ENCODE assay signal across 21 mouse cellular contexts in the genomic region with DNA sequence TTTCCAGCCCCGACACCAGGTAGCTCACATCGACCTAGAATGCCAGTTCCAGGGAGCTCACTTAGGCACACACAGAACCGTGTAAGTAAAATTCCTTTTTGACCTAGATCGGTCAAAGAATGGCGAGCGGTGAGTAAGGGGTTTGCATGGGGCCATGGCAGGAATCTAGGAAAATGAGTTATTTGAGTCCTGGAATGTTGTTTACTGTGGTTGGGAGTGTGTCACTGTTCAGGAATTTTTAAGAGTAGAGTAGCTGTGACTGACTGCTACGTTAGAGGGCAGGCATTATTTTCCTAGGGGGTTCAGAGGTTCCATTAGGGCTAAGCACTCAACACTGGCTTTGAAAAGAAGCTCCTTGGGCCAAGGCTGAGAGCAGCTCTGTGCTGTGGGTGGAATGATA. TPM values are rescaled to one million over a fixed set of nuclear protein-coding genes. Genes with fewer than 3 reads are reported as not detected.
A peak's percentile ranks its signal among the peaks of the same experiment; 100 is the strongest.
DNase-seq lines count a peak whose midpoint lies in the region; ATAC-seq and TF ChIP-seq lines count a peak whose summit lies in the region.
"Had no signal": no experiment of that assay in that cellular context is flagged by ENCODE, and none has a peak within 500 bp of the region (broad histone marks: within the 10 kb centered on the region; RNA-seq: fewer than 3 reads in every experiment).

No protein-coding gene starts in this region.

- H3K79me2 ChIP-seq in C2C12 (ENCODE audit: control insufficient read depth, insufficient read depth), result no peaks in the 10 kb centered on the region

- TF ChIP-seq CTCF in C2C12 (IDR thresholded peaks at IDR 0.05; ENCODE audit: control insufficient read depth, insufficient read depth, insufficient read length) (no peak), Patski (IDR thresholded peaks at IDR 0.05) (no peak)

- DNase-seq in limb, embryonic 10.5 days (ENCODE audit: low spot score), result no peak
- DNase-seq in Patski (ENCODE audit: low read depth, low spot score), result peak; percentile 93
- DNase-seq in layer of hippocampus, postnatal 10 days (ENCODE audit: low spot score in 2 of 2), result no peak
- no peak for DNase-seq in adrenal gland, postnatal 14 days
- DNase-seq: cerebellum, adult 9-11 months; kidney, adult 11 months; kidney, postnatal 14 days; left cerebral cortex, postnatal 4 days; thymus, postnatal 14 days had no signal

- WGBS in limb, embryonic 12.5 days, result 64% methylated on average over 7 of the region's 7 CpGs
- 78% methylated on average over 7 of the region's 7 CpGs for WGBS in limb, embryonic 10.5 days
- 41% methylated on average over 7 of the region's 7 CpGs for WGBS in limb, embryonic 15.5 days

- H3K9ac ChIP-seq in limb, embryonic 12.5 days (replicated peaks), result no peak overlapping the region
- no peak overlapping the region for H3K9ac ChIP-seq in limb, embryonic 15.5 days
- H3K9ac ChIP-seq: embryonic facial prominence, embryonic 12.5 days; liver, embryonic 15.5 days; midbrain, embryonic 13.5 days had no signal

- H3K4me2 ChIP-seq in limb, embryonic 12.5 days, result no peak overlapping the region
- H3K4me2 ChIP-seq in limb, embryonic 15.5 days, result no peak overlapping the region
- H3K4me2 ChIP-seq: embryonic facial prominence, embryonic 12.5 days; heart, embryonic 11.5 days; liver, embryonic 15.5 days; midbrain, embryonic 13.5 days had no signal

- H3K36me3 ChIP-seq in limb, embryonic 12.5 days, result no peaks in the 10 kb centered on the region
- H3K36me3 ChIP-seq in limb, embryonic 10.5 days, result no peaks in the 10 kb centered on the region
- H3K36me3 ChIP-seq in C2C12 (ENCODE audit: control insufficient read depth, insufficient read depth), result no peaks in the 10 kb centered on the region
- H3K36me3 ChIP-seq in limb, embryonic 15.5 days, result no peaks in the 10 kb centered on the region
- H3K36me3 ChIP-seq: embryonic facial prominence, embryonic 12.5 days; forebrain, embryonic 10.5 days; G1E; liver, embryonic 15.5 days; midbrain, embryonic 13.5 days had no signal

- no peaks in the 10 kb centered on the region for H3K27me3 ChIP-seq in limb, embryonic 12.5 days
- H3K27me3 ChIP-seq in limb, embryonic 10.5 days (ENCODE audit: low read depth, poor library complexity, severe bottlenecking), result no peaks in the 10 kb centered on the region
- H3K27me3 ChIP-seq in C2C12 (ENCODE audit: control insufficient read depth, insufficient read depth, insufficient read length) (no peaks in the 10 kb centered on the region), Patski (no peaks in the 10 kb centered on the region)
- no peaks in the 10 kb centered on the region for H3K27me3 ChIP-seq in limb, embryonic 15.5 days
- H3K27me3 ChIP-seq: embryonic facial prominence, embryonic 12.5 days; liver, embryonic 15.5 days; midbrain, embryonic 13.5 days had no signal

- in situ Hi-C loops in Patski (cut with MboI; ENCODE audit: low pct_unique_long_range_greater_than_20kb), result loop anchor here (5.0 to 10.0 kb wide), 3 partner anchors 68 to 295 kb away; a partner anchor contains a TSS

- H3K4me1 ChIP-seq in limb, embryonic 12.5 days (replicated peaks), result peaks cover 4% of the 10 kb centered on the region; the same call in 1 of the 2 replicates
- H3K4me1 ChIP-seq in limb, embryonic 10.5 days, result 0 out of 2 replicates have a peak, but pooled peaks cover 4% of the 10 kb centered on the region
- peaks cover 7% of the 10 kb centered on the region; the same call in 1 of the 2 replicates for H3K4me1 ChIP-seq in limb, embryonic 15.5 days
- H3K4me1 ChIP-seq: embryonic facial prominence, embryonic 12.5 days; midbrain, embryonic 13.5 days had no signal

- CTCF ChIA-PET in Patski (lab: Charles Lee), result interaction anchor here (0.9 to 3.3 kb wide), 12 partner anchors 10 to 85 kb away, joined by 3 to 20 read pairs (median 4); no protein-coding TSS in a partner anchor

- 0 out of 2 replicates have a peak, but pooled peaks have one; percentile 41 for ATAC-seq in limb, embryonic 12.5 days (ENCODE audit: insufficient number of reproducible peaks, insufficient read depth, low FRiP score, low TSS enrichment, low read depth)
- ATAC-seq in Patski, result peak; percentile 88
- ATAC-seq in limb, embryonic 15.5 days (ENCODE audit: insufficient number of reproducible peaks, low FRiP score, low TSS enrichment, low read depth), result no peak
- ATAC-seq: midbrain, embryonic 13.5 days had no signal

- H3K4me3 ChIP-seq in limb, embryonic 12.5 days (replicated peaks), result no peak overlapping the region
- no peak overlapping the region for H3K4me3 ChIP-seq in limb, embryonic 10.5 days
- H3K4me3 ChIP-seq in C2C12 (ENCODE audit: insufficient read depth, poor library complexity, severe bottlenecking), result no peak overlapping the region
- no peak overlapping the region for H3K4me3 ChIP-seq in limb, embryonic 15.5 days
- H3K4me3 ChIP-seq: embryonic facial prominence, embryonic 12.5 days; forebrain, embryonic 10.5 days; liver, embryonic 15.5 days; midbrain, embryonic 13.5 days had no signal

- POLR2A ChIA-PET in Patski (lab: Charles Lee), result interaction anchor here (0.6 to 2.3 kb wide), 9 partner anchors 14 to 113 kb away, joined by 3 to 7 read pairs (median 3); a partner anchor contains a TSS

- H3ac ChIP-seq in C2C12 (ENCODE audit: control insufficient read depth, insufficient read length, low read depth), result no peak overlapping the region

- peak overlapping the region; percentile 62 for H3K27ac ChIP-seq in limb, embryonic 12.5 days
- H3K27ac ChIP-seq in limb, embryonic 10.5 days, result no peak overlapping the region
- H3K27ac ChIP-seq in limb, embryonic 15.5 days, result 0 out of 2 replicates have a peak overlapping the region, but pooled peaks have one; percentile 22
- H3K27ac ChIP-seq: embryonic facial prominence, embryonic 12.5 days; forebrain, embryonic 10.5 days; liver, embryonic 15.5 days; midbrain, embryonic 13.5 days had no signal

- no peaks in the 10 kb centered on the region for H3K79me3 ChIP-seq in C2C12 (ENCODE audit: low read depth)

- H3K9me3 ChIP-seq in limb, embryonic 12.5 days, result no peaks in the 10 kb centered on the region
- H3K9me3 ChIP-seq in limb, embryonic 10.5 days (replicated peaks), result no peaks in the 10 kb centered on the region
- H3K9me3 ChIP-seq in limb, embryonic 15.5 days, result no peaks in the 10 kb centered on the region
- H3K9me3 ChIP-seq: embryonic facial prominence, embryonic 12.5 days; forebrain, embryonic 10.5 days; G1E; liver, embryonic 15.5 days; midbrain, embryonic 13.5 days had no signal

TF ChIP-seq in C2C12, 6 proteins besides CTCF, POLR2A, EP300 and RAD21:
- TF ChIP-seq MAX (IDR thresholded peaks at IDR 0.05), result no peak
- TF ChIP-seq FOSL1 (IDR thresholded peaks at IDR 0.05; ENCODE audit: insufficient read depth, low read length, poor library complexity, severe bottlenecking), result peak; percentile 41

RNA-seq across cellular contexts. Expression of a gene that starts 31.7 kb away (rescaled TPM):
- polyA plus RNA-seq in limb, embryonic 12.5 days (2016; fragmentation: Nextera tagmentation; extraction: Ambion mirVana), result not detected in 2 replicates
- not detected in 2 replicates for polyA plus RNA-seq in limb, embryonic 10.5 days (2016; fragmentation: Nextera tagmentation; extraction: Ambion mirVana)
- polyA plus RNA-seq in C2C12 (2012; fragmentation: generic; extraction: Trizol), result 0.07 TPM
- not detected for polyA plus RNA-seq in Patski (2021)
- 0.04 and 0.06 TPM in 2 replicates for polyA plus RNA-seq in limb, embryonic 15.5 days (2015; fragmentation: Nextera tagmentation; extraction: Ambion mirVana)
- not detected for total RNA-seq in layer of hippocampus, postnatal 10 days (2021)
- 1.1 and 1.2 TPM in 2 replicates for total RNA-seq in adrenal gland, postnatal 14 days (2021)
- total RNA-seq: G1E; megakaryocyte progenitor cell, adult 5-6 weeks had no signal
- polyA plus RNA-seq: embryonic facial prominence, embryonic 12.5 days; forebrain, embryonic 10.5 days; G1E; hindbrain, embryonic 11.5 days; midbrain, embryonic 13.5 days; neural tube, embryonic 14.5 days had no signal

RNA-seq across cellular contexts. Expression of a gene that starts 40.0 kb away (rescaled TPM):
- polyA plus RNA-seq in limb, embryonic 12.5 days (2016; fragmentation: Nextera tagmentation; extraction: Ambion mirVana), result 132 and 133 TPM in 2 replicates
- 139 and 142 TPM in 2 replicates for polyA plus RNA-seq in limb, embryonic 10.5 days (2016; fragmentation: Nextera tagmentation; extraction: Ambion mirVana)
- polyA plus RNA-seq in C2C12 (2012; fragmentation: generic; extraction: Trizol), result 108 TPM
- polyA plus RNA-seq in Patski (2021), result 226 TPM
- polyA plus RNA-seq in limb, embryonic 15.5 days (2015; fragmentation: Nextera tagmentation; extraction: Ambion mirVana), result 128 and 137 TPM in 2 replicates
- 100 to 1,000 TPM; 116 to 125 TPM for total RNA-seq in layer of hippocampus, postnatal 10 days (2021)
- total RNA-seq in adrenal gland, postnatal 14 days (2021), result 117 and 128 TPM in 2 replicates

RNA-seq across cellular contexts. Expression of a gene that starts 48.0 kb away (rescaled TPM):
- 105 and 107 TPM in 2 replicates for polyA plus RNA-seq in limb, embryonic 12.5 days (2016; fragmentation: Nextera tagmentation; extraction: Ambion mirVana)
- polyA plus RNA-seq in limb, embryonic 10.5 days (2016; fragmentation: Nextera tagmentation; extraction: Ambion mirVana), result 51.8 and 69.7 TPM in 2 replicates
- polyA plus RNA-seq in C2C12 (2012; fragmentation: generic; extraction: Trizol) (70.7 TPM), Patski (2021) (118 TPM)
- 179 and 184 TPM in 2 replicates for polyA plus RNA-seq in limb, embryonic 15.5 days (2015; fragmentation: Nextera tagmentation; extraction: Ambion mirVana)
- total RNA-seq in layer of hippocampus, postnatal 10 days (2021), result 10 to 100 TPM; 80.1 to 86.1 TPM
- 116 and 121 TPM in 2 replicates for total RNA-seq in adrenal gland, postnatal 14 days (2021)

RNA-seq across cellular contexts. Expression of a gene that starts 48.6 kb away (rescaled TPM):
- 11.0 and 12.5 TPM in 2 replicates for polyA plus RNA-seq in limb, embryonic 12.5 days (2016; fragmentation: Nextera tagmentation; extraction: Ambion mirVana)
- polyA plus RNA-seq in limb, embryonic 10.5 days (2016; fragmentation: Nextera tagmentation; extraction: Ambion mirVana), result 10.4 and 10.8 TPM in 2 replicates
- polyA plus RNA-seq in C2C12 (2012; fragmentation: generic; extraction: Trizol) (11.6 TPM), Patski (2021) (13.2 TPM)
- polyA plus RNA-seq in limb, embryonic 15.5 days (2015; fragmentation: Nextera tagmentation; extraction: Ambion mirVana), result 10.9 and 14.6 TPM in 2 replicates
- 10 to 100 TPM; 14.2 to 16.6 TPM for total RNA-seq in layer of hippocampus, postnatal 10 days (2021)
- total RNA-seq in adrenal gland, postnatal 14 days (2021), result 19.7 and 24.0 TPM in 2 replicates

RNA-seq across cellular contexts. Expression of a gene that starts 54.5 kb away (rescaled TPM):
- polyA plus RNA-seq in limb, embryonic 12.5 days (2016; fragmentation: Nextera tagmentation; extraction: Ambion mirVana), result 48.0 and 50.9 TPM in 2 replicates
- polyA plus RNA-seq in limb, embryonic 10.5 days (2016; fragmentation: Nextera tagmentation; extraction: Ambion mirVana), result 63.1 and 71.3 TPM in 2 replicates
- polyA plus RNA-seq in C2C12 (2012; fragmentation: generic; extraction: Trizol), result 64.9 TPM
- polyA plus RNA-seq in Patski (2021), result 39.8 TPM
- polyA plus RNA-seq in limb, embryonic 15.5 days (2015; fragmentation: Nextera tagmentation; extraction: Ambion mirVana), result 25.1 and 26.3 TPM in 2 replicates
- total RNA-seq in layer of hippocampus, postnatal 10 days (2021), result 10 to 100 TPM; 21.2 to 23.2 TPM
- total RNA-seq in adrenal gland, postnatal 14 days (2021), result 31.0 and 37.3 TPM in 2 replicates
